Mouse (Mus musculus) T-cell, adult 66 days (primary cell): ENCODE data around the gene Dydc1. TPM values are rescaled to one million over a fixed set of nuclear protein-coding genes. Genes with fewer than 3 reads are reported as not detected.

ENCODE experiments used
- total RNA-seq, 2 experiments: library from RNA; stranded (reverse); gene quantifications; 3 replicates in 1 of 2; 4 replicates in 1 of 2; pipeline ENCODE4 v1.2.4; 2023

The Dydc1 gene
- not detected for total RNA-seq

GRCm38 (mm10) chr14:41072229-41072943, at the start of gene Dydc1:
Gene Dydc1 (plus strand): TSS chr14:41072911.

GRCm38 (mm10) chr14:41069108-41069507, 3.6 kb upstream of the Dydc1 start, which contains the start of gene Dydc2:
Gene Dydc2 (minus strand): TSS chr14:41069208.

GRCm38 (mm10) chr14:41104853-41105444, 32.2 kb downstream of the Dydc1 start, which contains the start of gene Mat1a:
Gene Mat1a (plus strand): TSS chr14:41105035.

GRCm38 (mm10) chr14:41131540-41131939, 58.8 kb downstream of the Dydc1 start, which contains the start of gene Sftpa1:
Gene Sftpa1 (plus strand): TSS chr14:41131782.

Other genes starting within 250 kb of the Dydc1 start
- 10 to 100 TPM; 18.9 to 22.1 TPM for gene Sh2d4b, start 179.6 kb upstream of the Dydc1 start, total RNA-seq
- gene Tspan14, start 106.1 kb upstream of the Dydc1 start, total RNA-seq, result 100 to 1,000 TPM in 1 of 2 experiments, 10 to 100 TPM in 1; 98.0 to 114 TPM
- 10 to 100 TPM in 1 of 2 experiments, 1 to 10 TPM in 1; 6.7 to 10.1 TPM for gene Fam213a, start 59.1 kb upstream of the Dydc1 start, total RNA-seq
- gene Dydc2, start 3.7 kb upstream of the Dydc1 start, total RNA-seq, result not detected
- not detected for gene Mat1a, start 32.1 kb downstream of the Dydc1 start, total RNA-seq
- not detected for gene Sftpa1, start 58.9 kb downstream of the Dydc1 start, total RNA-seq
- gene Mbl1, start 78.5 kb downstream of the Dydc1 start, total RNA-seq, result not detected
- not detected for gene Sftpd, start 112.2 kb downstream of the Dydc1 start, total RNA-seq
- not detected for gene Gm2832, start 205.9 kb downstream of the Dydc1 start, total RNA-seq